Mouse (Mus musculus): Measurements from ENCODE around the gene Rbm38.
A peak's percentile ranks its signal among the peaks of the same experiment; 100 is the strongest.

GRCm38 (mm10) chr2:173080785-173081241 is 60.5 kb downstream of the Rbm38 start:
- TF ChIP-seq CTCF (IDR thresholded peaks at IDR 0.05; ENCODE audit: low read depth) (peak; percentile 100), EP300 (IDR thresholded peaks at IDR 0.05; ENCODE audit: low read depth) (no peak)
